Mouse (Mus musculus): Measurements from ENCODE around the gene 4933407L21Rik.

4933407L21Rik gene

GRCm38 (mm10) chr1:85916830-85917450 is 11.3 kb upstream of the 4933407L21Rik start:
- peak; percentile 67 for DNase-seq

DNA sequence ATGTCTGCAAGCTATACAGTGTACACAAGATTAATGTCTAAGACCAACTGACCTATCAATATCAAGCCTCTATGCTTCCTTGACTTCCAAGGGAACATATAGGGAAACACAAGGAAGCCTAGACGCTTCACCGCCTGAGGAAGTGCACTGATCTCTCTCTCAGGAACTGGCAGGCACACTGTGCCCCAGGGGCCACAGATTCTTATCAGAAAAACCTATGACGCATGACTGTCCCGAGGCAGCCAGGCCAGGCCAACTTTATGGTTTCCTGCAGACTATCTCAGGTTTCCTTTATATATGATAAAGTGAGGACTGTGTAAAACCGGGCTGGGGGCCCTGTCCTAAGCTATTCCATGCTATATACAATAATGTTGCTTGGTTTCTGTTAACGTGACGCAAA is 8.7 kb upstream of the 4933407L21Rik start:
- no peak for DNase-seq

DNA sequence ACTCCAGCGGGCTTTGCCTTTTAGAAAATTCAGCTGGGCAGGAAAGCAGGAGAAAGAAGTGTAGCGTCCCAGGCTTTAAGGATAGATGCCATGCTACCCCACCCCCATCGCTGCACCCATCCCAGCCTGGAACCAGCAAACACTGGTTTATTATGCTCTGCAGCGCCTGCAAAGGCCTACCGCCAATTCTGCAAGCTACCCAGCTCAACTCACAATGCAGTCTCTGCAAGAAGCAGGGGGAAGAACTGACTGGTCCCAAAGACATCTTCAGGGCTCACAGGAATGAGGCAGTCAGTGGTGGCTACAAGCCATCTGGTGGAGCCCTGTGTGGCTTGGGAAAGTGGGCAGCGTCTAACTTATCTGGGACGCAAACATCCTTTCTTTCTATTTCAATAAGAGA is 6.6 kb upstream of the 4933407L21Rik start:
- DNase-seq = no peak

DNA sequence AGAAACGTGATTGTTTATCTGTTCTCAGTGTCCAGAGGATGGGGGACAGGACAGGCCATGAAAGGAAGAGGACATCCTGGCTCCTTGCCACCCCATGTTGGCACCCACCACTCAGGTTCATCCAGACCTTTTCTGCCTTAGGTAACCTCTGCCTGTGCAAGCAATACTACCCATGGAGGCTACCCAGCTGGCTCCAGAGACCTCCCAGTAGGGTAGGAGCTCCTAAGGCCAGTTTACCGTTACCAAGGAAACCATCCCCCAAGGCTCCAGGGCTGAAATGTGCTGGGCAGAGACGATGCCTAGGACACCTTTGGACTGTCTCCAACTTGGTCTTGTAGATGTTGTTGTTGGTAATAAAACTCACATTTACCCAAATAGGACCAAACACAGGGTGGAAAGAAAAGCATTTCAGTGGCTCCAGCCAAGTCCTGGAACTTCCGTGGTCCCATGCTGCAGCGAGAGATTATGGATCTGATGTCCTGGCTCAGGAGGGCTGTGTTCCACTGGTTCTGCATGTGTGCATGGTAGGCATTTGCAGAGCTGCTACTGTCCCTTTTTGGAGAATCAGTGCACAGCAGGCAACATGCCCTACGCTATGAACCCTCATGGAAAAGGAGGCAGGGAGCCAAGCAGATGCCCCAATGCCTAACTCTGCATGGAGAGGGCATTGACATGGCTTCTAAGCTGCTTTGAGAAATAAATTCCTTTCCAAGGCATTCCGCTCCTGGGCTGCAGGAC is 6.0 kb upstream of the 4933407L21Rik start:
- no peak for DNase-seq

DNA sequence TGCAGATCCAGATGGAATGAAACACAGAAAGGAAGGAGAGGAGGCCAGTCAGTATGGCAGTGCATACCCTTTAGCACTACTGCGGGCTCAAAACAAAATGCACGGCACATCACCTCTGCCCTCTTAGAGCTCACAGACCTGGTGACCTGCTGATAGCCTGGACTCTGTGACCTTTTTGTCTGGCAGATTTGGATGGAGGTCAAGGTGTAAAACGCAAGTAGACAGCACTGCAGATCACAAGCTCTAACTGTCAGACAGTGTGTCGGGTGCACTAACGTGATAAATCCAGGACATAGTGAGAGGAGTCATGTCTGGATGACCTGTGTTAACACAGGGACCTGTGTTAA is 5.4 kb upstream of the 4933407L21Rik start:
- no peak for DNase-seq

DNA sequence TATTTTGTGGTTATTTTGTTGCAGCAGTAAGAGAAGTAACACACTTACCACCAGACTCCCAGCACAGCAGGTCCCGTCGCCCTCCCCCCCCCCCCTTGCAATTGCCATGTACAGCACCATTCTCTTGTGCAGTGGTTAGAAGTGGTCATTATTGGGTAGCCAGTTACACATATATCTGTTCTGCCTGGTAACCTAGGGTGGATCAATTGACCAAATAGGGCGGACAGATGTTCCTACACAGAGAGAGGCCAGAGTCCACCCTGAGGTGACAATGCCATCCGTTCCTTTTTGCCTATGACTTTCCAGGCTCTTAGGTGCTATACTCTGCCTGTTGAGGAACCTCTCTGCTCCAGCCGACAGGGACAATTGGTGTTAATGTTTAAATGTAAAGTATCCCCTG is 3.1 kb upstream of the 4933407L21Rik start:
- no peak for DNase-seq

DNA sequence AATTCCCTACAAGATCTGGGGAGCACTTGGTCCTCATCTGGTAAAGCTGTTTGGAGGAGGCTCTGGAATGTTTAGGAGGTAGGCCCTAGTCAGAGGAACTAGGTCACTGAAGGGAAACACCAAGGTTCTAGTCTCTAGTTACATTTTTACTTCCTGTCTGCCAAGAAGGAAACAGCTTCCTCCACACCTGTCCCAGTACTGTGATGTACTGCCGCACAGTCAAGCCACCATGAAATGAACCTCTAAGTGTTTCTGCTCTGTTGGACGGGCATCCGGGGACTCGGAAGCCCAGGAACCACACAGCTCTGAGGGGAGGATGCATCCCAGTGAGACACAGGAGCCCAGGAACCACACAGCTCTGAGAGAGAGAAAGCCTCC is 394 bp downstream of the 4933407L21Rik start:
- no peak for DNase-seq

GRCm38 (mm10) chr1:85929406-85929805 is 1.1 kb downstream of the 4933407L21Rik start:
- DNase-seq = no peak

DNA sequence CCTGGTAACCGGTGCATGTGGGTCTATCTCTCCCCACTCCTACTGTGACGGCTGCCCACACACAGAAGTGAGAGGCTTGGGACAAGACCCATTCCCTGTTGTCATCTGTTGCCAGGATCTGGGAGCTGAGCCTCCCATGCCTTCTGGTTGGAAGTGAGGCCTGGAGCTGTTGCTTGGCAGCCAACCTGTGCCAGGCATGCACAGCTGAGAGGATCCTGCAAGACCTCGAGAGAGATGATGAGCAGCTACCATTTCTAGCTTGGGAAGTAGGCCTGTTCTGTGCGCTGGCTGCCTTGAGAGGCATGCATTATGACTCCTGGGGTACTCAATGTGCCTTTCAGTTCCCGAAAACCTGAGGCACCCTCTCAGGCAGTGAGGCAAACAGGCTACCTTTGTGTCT is 2.9 kb downstream of the 4933407L21Rik start:
- DNase-seq = no peak

DNA sequence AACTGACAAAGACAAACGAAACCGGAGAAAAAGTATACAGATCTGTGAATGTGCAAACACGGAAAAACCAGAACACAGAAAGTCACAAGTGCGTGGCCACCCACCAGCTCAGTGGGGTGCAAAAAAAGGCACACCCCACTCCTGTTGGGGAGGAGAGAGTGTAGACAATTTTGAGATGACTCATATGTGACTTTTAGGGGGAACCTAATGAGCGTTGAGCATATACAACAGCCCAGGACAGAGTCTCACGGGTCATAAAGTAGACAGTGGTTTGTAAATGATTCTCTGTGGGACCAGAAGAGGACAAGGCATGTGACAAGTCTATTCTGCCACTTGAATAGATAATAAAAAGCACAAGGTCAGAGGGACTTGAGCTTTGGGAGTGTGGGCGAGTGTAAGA is 4.9 kb downstream of the 4933407L21Rik start:
- no peak for DNase-seq

DNA sequence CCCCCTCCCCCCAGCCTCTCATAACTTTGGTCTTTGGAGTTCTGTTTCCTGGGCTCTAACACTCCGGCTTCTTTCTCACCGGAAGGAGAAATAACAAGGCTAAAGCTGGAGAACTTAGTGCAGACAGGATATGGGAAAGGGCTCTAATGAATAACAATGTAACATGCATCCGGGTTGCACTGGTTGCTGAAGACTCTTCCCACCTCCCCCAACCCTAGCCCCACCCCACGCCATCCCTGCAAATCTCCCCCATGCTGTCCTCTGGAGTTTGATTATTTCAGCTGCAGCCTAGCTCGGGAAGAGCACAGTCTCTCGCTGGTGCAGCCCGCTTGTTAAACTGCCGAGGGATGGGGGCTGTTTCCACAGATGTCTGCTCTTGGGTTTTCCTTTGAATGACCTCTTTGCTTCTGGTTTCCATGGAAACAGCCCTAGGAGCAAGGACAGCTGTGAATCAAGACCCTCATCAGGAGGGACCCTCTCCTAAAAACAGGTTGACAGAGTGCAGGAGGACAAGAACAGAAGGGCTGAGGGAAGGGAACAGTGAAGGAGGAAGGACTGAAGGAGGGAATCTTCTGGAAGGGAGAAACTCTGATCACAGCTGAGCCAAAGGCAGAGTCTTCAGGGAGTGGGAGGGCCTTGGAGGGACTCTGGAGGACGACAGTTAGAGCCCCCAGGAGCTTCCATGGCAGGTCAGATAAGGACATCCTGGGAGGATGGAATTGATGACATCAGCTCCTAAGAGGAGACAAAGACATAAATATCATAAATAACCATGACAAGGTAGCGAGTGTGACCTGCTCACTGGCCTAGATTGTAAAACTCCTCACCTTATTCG is 5.6 kb downstream of the 4933407L21Rik start:
- peak; percentile 54 for DNase-seq

GRCm38 (mm10) chr1:85934560-85934959 is 6.3 kb downstream of the 4933407L21Rik start:
- no peak for DNase-seq

- DNase-seq = peak; percentile 62
These were observed 7.0 kb downstream of the 4933407L21Rik start for GRCm38 (mm10) chr1:85935148-85935852.

DNA sequence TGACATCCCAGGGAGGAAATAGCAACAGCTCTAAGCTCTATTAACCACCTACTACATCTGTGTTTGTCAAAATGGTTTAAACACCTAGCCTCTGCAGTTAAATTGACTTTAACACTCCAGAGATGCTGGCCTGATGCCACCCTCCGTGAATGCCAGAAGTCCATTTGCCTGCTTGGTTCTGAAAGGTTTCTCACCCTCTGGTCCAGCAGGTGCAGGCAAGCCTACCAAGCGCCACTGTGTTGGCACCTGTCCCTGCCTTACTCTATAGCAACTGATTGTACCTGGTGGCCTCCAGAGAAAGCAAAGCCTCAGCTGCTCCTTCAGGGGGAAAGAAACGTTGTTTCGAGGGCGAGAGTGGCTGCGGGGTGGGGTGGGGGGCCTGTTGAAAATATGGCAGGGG is 8.0 kb downstream of the 4933407L21Rik start:
- DNase-seq = no peak

DNA sequence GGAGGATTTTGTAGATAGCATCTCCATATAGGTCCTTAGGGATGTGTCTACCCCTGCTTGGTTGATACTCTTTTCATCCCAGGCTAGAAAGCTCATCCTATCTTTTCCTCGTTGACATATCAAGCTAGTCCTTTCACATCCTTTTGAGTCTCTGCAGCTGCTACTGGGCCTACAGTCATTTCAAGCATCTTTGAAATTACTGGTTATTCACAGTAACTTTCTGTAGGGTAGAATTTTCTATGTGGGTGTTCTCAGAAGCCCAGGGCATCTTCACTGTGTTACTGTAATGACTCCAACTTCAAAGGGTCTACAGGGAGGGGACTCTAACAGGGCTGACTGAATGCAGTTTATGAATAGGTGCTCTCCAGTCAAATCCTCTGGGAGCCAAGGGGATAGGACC is 9.0 kb downstream of the 4933407L21Rik start:
- no peak for DNase-seq

DNA sequence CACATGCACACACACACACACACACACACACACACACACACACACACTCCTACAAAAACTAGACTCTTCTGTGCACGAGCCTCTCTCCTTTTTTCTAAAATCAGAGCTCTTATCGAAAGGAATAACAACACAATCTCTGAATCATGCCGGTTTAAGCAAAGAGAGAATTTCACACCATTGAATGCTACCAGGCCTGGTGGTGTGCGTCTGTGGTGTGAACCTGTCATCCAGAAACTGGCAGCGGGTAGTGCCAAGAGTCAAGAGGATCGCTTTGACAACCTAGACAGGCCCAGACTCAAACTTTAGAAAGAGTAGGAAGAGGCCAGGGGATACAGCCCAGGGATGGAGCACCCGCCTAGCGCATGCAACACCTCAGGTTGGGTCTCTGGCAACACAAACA is 14.0 kb downstream of the 4933407L21Rik start:
- DNase-seq = no peak

DNA sequence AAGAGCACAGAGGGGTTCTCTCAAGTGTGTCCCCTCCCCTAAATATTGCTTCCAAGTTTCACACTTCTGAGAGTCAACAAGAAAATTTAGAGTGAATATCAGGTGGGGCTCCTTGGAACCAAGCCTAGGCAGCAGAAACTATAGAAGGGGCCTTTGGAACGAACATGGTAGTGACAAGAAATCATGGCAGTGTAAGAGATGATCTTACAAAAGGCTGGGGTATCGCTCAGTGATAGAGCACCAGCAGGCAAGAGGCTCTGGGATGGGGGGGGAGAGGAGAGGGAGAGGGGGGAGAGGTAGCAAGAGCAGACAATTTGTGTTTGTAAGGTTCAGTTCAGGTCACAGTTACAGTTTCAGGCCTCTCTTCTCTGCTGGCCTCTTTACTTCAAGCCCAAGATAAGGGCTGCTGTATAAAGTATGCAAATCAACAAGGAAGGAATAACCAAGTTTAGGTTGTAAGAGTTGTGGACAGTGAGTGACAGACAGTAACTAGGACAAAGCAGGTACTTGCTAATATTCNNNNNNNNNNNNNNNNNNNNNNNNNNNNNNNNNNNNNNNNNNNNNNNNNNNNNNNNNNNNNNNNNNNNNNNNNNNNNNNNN is 20.9 kb downstream of the 4933407L21Rik start:
- DNase-seq = no peak

DNA sequence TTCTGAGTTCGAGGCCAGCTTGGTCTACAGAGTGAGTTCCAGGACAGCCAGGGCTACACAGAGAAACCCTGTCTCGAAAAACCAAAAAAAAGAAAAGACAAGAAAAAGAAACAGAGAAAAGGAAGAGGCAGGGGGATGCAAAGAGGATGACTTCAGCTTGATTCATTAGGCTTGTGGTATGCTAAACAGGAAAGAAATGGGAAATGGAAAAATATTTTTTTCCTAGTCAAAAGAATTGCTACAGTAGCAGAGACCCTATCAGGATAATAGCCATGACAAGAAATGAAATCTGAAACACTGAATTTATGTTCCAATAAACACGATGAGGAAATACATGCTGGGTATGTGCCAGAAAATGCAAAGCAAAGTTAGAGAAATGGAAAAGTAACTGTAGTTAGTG is 26.9 kb downstream of the 4933407L21Rik start:
- DNase-seq = no peak

- no peak for DNase-seq
These were observed 29.0 kb downstream of the 4933407L21Rik start for GRCm38 (mm10) chr1:85957290-85957689.

DNA sequence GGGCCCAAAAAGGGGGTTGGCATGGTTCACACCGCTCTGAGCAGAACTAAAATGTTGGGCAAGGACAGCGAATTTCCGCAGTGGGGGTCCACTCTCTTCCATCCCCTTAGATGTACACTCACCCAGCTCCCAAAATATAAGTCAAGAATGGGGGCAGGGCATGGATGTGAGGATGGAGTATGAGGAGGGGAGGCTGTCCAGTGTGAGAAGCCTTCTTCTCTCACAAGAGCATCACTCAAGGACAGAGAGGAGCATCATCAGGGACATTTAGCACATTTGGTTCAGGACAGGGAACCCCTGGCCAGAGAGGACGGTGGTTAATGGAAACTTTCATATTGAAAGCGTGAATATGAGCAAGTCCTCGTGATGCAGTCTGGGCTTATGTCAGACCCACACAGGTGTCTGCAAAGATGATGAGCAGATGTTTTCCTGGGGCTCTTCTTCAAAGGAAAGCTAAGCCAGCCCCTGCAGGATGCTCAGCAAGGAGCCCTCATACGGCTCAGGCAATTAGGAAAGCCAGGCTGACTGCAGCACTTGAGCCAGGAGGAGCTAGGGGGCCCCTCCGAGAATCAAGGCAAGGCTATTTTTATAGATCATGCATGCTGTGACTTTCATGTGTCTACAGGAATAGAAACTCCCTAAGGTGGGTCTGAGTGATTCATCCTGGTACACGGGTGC is 29.8 kb downstream of the 4933407L21Rik start:
- no peak for DNase-seq

GRCm38 (mm10) chr1:85959129-85959888 is 31.0 kb downstream of the 4933407L21Rik start:
- no peak for DNase-seq

DNA sequence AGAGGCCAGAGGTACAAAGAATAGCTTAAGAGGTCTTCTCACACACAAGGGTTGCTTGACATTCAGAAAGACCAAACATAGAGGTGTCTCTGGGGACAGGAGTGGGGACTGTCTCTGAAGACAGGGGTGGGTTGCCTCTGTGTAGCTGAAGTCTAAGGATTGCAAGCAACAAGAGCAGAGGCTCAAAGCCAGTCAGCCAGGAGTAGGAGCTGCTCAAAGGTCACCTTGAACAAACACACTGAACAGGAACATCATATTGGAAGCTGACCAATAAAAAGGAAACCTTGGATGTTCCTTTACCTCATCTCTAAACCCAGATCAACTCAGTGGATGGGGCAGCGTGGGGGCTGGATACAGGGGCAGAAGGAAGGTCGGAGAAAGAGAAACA is 31.6 kb downstream of the 4933407L21Rik start:
- no peak for DNase-seq

All from retina, postnatal 1 day (tissue).